Mouse (Mus musculus) intestine, embryonic 15.5 days (tissue): ENCODE measurements around the gene Gsdme. TPM values are rescaled to one million over a fixed set of nuclear protein-coding genes. Genes with fewer than 3 reads are reported as not detected.

Experiments
- ATAC-seq: fragments of 200-750 bp; cut with Nextera tagmentation; 2 replicates; pipeline ENCODE4 v1.8.0; 2017; ENCODE audit warnings: moderate TSS enrichment, moderate library complexity
- H3K27ac ChIP-seq: fragments of 300-500 bp; sonication (generic); 2 replicates; pipeline ENCODE4 v1.5.1; 2015; ENCODE audit warnings: mild to moderate bottlenecking, inconsistent platforms
- H3K27me3 ChIP-seq: fragments of 300-500 bp; sonication (generic); replicated peaks from 2 replicates; pipeline ENCODE4 v1.6.1; 2015; ENCODE audit warnings: inconsistent platforms
- H3K36me3 ChIP-seq: fragments of 300-500 bp; sonication (generic); 2 replicates; pipeline ENCODE4 v1.6.1; 2015; ENCODE audit warnings: inconsistent platforms
- H3K4me1 ChIP-seq: fragments of 300-500 bp; sonication (generic); replicated peaks from 2 replicates; pipeline ENCODE4 v1.6.1; 2015; ENCODE audit warnings: inconsistent platforms
- H3K4me2 ChIP-seq: fragments of 300-500 bp; sonication (generic); replicated peaks from 2 replicates; pipeline ENCODE4 v1.6.1; 2015; ENCODE audit warnings: mild to moderate bottlenecking, inconsistent platforms
- H3K4me3 ChIP-seq: fragments of 300-500 bp; sonication (generic); replicated peaks from 2 replicates; pipeline ENCODE4 v1.5.1; 2015; ENCODE audit warnings: inconsistent platforms
- H3K9ac ChIP-seq: fragments of 300-500 bp; sonication (generic); 2 replicates; pipeline ENCODE4 v1.6.1; 2015; ENCODE audit warnings: inconsistent platforms
- H3K9me3 ChIP-seq: fragments of 300-500 bp; sonication (generic); 2 replicates; pipeline ENCODE4 v1.6.1; 2016; ENCODE audit warnings: inconsistent platforms
- WGBS: fragments of 180-500 bp; shearing (Covaris S2); methylation state at CpG from one replicate; pipeline ENCODE4 v1.1.7; 2015; 5-methylcytosine and 5-hydroxymethylcytosine counted together
- polyA plus RNA-seq: library from polyadenylated mRNA; unstranded; fragments of >200 nt; fragmentation: Nextera tagmentation; extraction: Ambion mirVana; gene quantifications from 2 replicates; pipeline ENCODE4 v1.2.1, GENCODE M21; 2015

Gene Gsdme
- 29.1 and 31.1 TPM in 2 replicates for polyA plus RNA-seq

DNA sequence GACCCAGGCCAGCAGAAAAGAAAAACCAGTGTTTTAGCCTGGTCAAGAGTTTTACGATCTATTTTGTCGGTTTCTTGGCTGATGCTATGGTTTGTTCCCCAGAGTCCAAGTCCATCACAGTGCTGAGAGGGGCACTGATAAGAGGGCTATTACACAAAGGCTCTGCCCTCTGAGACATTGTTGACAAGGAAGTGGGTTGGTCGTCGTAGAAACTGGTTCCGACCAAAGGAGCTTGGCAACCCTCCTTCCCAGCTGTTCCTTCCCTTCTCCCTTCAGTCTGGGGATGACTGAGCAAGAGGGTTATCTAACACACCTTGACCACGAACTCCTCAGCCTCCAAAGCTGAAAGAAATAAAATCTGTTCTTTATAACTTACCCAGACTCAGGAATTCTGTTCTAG, at the start of gene Gsdme:
TSS of gene Gsdme (minus strand) at position 193 of the 400 bp plus-strand sequence.
- Histone ChIP-seq H3K4me1 (peaks cover 15% of the 10 kb centered on the region), H3K27ac (no peak within 1 kb of the TSS), H3K9ac (no peak within 1 kb of the TSS), H3K4me3 (no peak within 1 kb of the TSS), H3K27me3 (no peaks in the 10 kb centered on the region), H3K9me3 (no peaks in the 10 kb centered on the region), H3K4me2 (0 out of 2 replicates have a peak within 1 kb of the TSS, but pooled peaks have one; percentile 1), H3K36me3 (no peaks in the 10 kb centered on the region)
- WGBS, result 66% methylated on average over 6 of the region's 6 CpGs
- peak; percentile 61 for ATAC-seq

DNA sequence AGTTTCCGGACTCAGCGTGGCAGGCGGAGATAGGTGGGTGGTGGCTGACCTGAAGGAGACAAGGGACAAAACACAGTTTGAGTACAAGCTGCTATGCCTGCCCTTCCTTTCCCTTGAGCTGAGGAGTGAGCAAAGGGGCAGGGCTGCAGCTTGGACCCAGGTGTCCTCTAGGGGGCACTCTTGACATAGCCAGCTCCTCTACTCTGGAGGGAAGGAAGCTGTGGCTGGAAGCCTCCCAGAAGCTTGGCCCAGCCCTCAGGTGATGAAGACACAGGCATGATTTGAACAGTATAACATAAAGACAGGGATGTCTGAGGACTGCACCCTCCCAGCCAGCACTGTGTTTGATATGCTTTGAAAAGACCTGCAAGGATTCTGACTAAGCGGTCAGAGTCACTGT, 49.0 kb upstream of the Gsdme start:
- Histone ChIP-seq H3K4me2 (no peak overlapping the region), H3K4me1 (no peaks in the 10 kb centered on the region), H3K27ac (no peak overlapping the region), H3K4me3 (no peak overlapping the region), H3K9me3 (no peaks in the 10 kb centered on the region), H3K9ac (no peak overlapping the region), H3K36me3 (no peaks in the 10 kb centered on the region), H3K27me3 (no peaks in the 10 kb centered on the region)
- peak; percentile 74 for ATAC-seq
- 50% methylated on average over 4 of the region's 4 CpGs for WGBS

DNA sequence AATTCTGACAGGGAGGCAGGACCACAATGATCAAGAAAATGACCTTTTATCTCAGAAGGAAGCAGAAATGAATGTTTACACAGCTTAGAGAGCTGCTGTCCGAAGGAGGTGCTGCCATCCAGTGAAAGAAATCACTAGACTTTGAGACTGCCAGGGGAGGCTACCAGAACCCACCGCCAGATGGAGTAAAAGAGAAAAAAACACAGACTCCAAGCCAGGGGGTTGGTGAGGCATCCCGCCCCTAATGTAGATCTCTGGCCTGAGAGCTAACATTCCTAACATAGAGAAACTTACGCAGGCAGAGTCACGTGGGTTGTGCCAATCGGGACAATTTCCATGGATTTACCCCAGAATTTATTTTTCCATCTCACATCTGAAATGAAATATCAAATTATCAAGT, 45.4 kb upstream of the Gsdme start:
- peak; percentile 57; the same call in 1 of the 2 replicates for ATAC-seq
- Histone ChIP-seq H3K27ac (no peak overlapping the region), H3K4me1 (no peaks in the 10 kb centered on the region), H3K4me3 (no peak overlapping the region), H3K9ac (no peak overlapping the region), H3K27me3 (no peaks in the 10 kb centered on the region), H3K36me3 (no peaks in the 10 kb centered on the region), H3K4me2 (no peak overlapping the region), H3K9me3 (no peaks in the 10 kb centered on the region)
- 24% methylated on average over 6 of the region's 6 CpGs for WGBS

DNA sequence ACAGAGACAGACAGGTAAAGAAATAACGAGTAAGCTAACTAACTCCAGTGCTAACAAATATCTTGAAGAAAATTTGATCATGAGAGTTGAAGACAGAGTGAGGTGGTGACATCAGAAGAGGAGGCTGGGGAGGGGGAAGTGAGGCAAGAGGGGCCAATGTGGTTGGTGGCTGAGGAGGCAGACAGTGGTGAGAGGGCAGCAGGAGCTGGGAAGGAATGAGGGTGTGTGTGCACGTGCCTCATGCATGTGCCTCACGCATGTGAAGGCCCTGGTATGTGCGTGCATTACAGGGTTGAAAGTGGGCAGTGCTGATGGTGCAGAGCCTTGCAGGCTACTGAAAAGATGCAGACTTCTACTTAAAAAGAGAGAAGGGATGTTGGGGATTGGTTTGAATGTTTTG, 43.0 kb upstream of the Gsdme start:
- Histone ChIP-seq H3K4me3 (no peak overlapping the region), H3K36me3 (no peaks in the 10 kb centered on the region), H3K27ac (no peak overlapping the region), H3K4me2 (no peak overlapping the region), H3K9me3 (no peaks in the 10 kb centered on the region), H3K9ac (no peak overlapping the region), H3K4me1 (no peaks in the 10 kb centered on the region), H3K27me3 (no peaks in the 10 kb centered on the region)
- WGBS, result 78% methylated on average over 4 of the region's 4 CpGs
- ATAC-seq, result no peak

DNA sequence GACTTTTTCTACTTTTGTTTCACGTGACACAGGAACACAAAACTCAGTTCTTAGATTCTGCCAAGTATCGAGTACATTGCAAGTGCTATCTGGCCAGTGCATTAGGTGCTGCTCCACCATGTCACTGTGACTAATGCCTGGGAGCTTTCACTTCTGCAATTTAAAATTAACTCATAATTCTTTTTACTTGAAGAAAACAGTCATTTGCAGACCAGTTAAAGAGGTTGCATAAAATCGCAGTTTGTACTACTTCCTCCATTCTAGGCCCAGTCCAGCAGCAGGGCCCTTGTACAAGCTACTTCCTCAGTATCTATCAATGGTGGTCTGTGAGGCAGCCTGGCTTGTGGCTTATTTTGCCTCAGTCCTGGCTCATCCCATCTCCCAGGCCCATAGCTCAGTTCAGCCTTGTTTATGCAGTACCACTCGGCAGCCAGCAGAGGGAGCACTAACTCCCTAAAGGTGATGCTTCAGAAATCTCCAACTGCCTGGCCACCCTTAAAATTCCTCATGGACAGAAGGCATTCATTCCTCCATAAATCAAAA, 41.4 kb upstream of the Gsdme start:
- H3K27me3 ChIP-seq, result no peaks in the 10 kb centered on the region
- no peaks in the 10 kb centered on the region for H3K4me1 ChIP-seq
- WGBS, result 60% methylated on average over 4 of the region's 4 CpGs
- H3K4me3 ChIP-seq, result no peak overlapping the region
- no peaks in the 10 kb centered on the region for H3K36me3 ChIP-seq
- H3K27ac ChIP-seq, result no peak overlapping the region
- no peaks in the 10 kb centered on the region for H3K9me3 ChIP-seq
- H3K9ac ChIP-seq, result no peak overlapping the region
- ATAC-seq, result peak; percentile 28; the same call in 1 of the 2 replicates
- no peak overlapping the region for H3K4me2 ChIP-seq

DNA sequence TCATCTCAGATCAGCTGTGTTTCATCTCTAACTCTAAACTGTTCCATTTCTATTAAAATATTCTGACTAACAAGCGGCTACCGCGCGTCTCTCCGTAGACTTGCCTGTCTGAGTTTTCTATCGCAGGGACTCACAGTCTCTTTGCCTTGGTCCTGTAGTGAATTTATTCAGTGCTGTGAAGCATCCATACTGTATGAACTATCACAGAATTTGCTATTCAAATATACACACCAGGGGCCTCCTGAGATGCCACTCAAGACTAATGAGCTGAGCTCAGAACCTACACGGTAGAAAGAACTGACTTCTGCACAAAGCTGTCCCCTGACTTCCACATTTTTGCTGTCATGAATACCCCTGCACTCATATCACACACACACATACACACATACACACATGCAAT, 37.5 kb upstream of the Gsdme start:
- Histone ChIP-seq H3K9me3 (no peaks in the 10 kb centered on the region), H3K36me3 (no peaks in the 10 kb centered on the region), H3K9ac (no peak overlapping the region), H3K4me1 (no peaks in the 10 kb centered on the region), H3K27me3 (no peaks in the 10 kb centered on the region), H3K27ac (no peak overlapping the region), H3K4me3 (no peak overlapping the region), H3K4me2 (no peak overlapping the region)
- ATAC-seq, result no peak
- WGBS, result 92% methylated on average over 7 of the region's 7 CpGs

DNA sequence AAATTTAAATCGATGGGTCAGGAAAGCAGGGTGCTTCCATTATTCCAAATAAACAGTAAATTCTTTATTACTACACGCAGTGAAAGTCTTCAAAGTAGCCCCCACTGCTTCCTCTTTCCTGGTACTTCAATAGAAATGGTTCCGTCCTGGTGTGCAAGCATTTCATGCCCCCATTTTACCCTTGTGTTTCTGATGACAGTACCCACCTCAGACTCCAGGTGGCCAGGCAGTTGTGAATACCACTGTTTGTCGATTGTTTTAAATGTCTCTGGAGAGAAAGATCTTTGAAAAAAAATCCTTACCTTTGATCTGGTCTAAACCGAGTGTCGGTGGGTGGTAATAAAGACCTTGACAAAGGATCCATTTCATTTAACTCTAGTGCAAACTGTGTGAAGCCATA, 37.0 kb upstream of the Gsdme start:
- H3K9ac ChIP-seq, result no peak overlapping the region
- WGBS, result 72% methylated on average over 6 of the region's 6 CpGs
- H3K4me3 ChIP-seq, result no peak overlapping the region
- H3K4me1 ChIP-seq, result no peaks in the 10 kb centered on the region
- no peaks in the 10 kb centered on the region for H3K36me3 ChIP-seq
- H3K4me2 ChIP-seq, result no peak overlapping the region
- ATAC-seq, result no peak
- H3K9me3 ChIP-seq, result no peaks in the 10 kb centered on the region
- no peak overlapping the region for H3K27ac ChIP-seq
- H3K27me3 ChIP-seq, result no peaks in the 10 kb centered on the region

DNA sequence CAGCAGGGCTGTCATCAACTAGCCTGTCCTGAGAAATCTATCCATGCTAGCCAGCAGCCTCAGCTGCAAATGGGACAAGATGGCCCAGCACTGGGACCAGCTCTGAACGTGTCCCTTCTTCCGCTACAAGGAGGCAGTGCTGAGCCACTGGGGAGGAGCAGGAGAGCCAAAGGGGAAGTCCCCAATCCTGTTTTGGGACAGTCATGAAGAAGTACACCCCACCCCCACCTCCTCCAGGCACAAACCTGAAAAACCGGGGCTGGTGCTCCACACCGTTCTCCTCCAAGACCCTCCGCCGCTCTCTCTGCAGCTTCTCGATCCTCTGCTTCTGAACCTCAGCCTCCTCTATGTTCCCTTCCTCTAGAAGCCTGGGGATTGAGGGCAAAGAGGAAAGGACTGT, 35.4 kb upstream of the Gsdme start:
- ATAC-seq, result no peak
- Histone ChIP-seq H3K4me1 (no peaks in the 10 kb centered on the region), H3K4me3 (no peak overlapping the region), H3K27ac (no peak overlapping the region), H3K27me3 (no peaks in the 10 kb centered on the region), H3K9ac (no peak overlapping the region), H3K9me3 (no peaks in the 10 kb centered on the region), H3K4me2 (no peak overlapping the region), H3K36me3 (no peaks in the 10 kb centered on the region)
- 80% methylated on average over 7 of the region's 7 CpGs for WGBS

DNA sequence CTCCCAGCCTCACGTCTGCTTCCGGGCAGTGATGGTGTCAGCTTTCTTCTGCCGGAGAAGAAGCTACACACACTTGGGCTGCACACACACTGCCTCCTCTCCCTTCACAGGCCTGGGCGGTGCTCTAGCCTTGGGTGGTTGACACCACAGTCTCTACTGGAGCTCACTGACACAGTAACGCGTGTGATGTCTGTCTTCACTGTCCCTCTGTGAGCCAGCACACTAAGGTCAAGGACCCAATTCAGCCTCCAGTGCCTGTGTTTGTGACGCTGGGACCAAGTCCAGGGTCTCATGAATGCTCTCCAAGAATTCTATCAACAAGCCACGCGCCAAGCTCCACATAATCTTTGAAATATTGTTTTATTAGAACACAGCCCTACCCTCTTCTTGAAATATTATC, 34.0 kb upstream of the Gsdme start:
- no peaks in the 10 kb centered on the region for H3K36me3 ChIP-seq
- H3K9me3 ChIP-seq, result no peaks in the 10 kb centered on the region
- 93% methylated on average over 9 of the region's 9 CpGs for WGBS
- H3K27ac ChIP-seq, result no peak overlapping the region
- no peak for ATAC-seq
- no peak overlapping the region for H3K4me2 ChIP-seq
- H3K4me1 ChIP-seq, result no peaks in the 10 kb centered on the region
- H3K27me3 ChIP-seq, result no peaks in the 10 kb centered on the region
- H3K4me3 ChIP-seq, result no peak overlapping the region
- H3K9ac ChIP-seq, result no peak overlapping the region

DNA sequence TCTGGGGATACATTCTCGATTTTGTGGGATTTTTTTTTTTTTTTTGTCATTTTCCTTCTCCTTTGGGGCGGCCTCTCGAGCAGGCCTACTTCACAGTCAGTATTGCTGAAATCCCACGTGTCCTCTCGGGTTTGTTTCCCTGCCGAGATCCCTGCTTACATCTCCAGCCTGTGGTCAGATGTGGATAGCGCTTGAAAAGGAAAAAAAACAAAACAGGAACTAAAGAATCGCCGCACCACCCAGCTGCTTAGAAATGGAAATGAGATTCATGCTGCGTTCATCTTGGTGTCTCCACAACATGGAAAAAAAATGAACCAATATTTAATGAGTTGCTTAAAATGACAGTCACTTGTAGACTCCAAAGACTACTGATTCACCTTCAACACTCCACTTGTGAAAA, 31.5 kb upstream of the Gsdme start:
- H3K27me3 ChIP-seq, result no peaks in the 10 kb centered on the region
- ATAC-seq, result no peak
- no peak overlapping the region for H3K27ac ChIP-seq
- no peaks in the 10 kb centered on the region for H3K4me1 ChIP-seq
- no peak overlapping the region for H3K4me3 ChIP-seq
- WGBS, result 88% methylated on average over 10 of the region's 10 CpGs
- no peaks in the 10 kb centered on the region for H3K36me3 ChIP-seq
- no peaks in the 10 kb centered on the region for H3K9me3 ChIP-seq
- no peak overlapping the region for H3K9ac ChIP-seq
- no peak overlapping the region for H3K4me2 ChIP-seq

DNA sequence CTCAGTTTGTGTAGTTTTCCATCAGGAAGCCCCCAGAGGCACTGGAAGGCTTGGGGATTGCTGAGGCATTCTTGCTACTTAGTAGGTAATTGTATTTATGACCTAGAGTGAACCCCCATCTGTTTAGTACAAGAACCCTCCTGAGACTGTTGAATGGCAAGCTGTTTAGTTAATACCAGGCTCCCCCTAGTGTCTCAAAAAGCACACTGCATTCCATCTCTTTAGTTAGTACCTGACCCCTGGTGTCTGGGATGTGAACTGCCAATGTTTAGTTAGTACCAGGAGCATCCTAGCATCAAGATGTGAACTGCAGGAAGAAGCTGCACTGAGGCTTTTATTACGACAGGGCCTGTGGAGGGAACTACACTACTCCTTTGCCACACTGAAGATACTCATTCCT, 30.5 kb upstream of the Gsdme start:
- H3K36me3 ChIP-seq, result no peaks in the 10 kb centered on the region
- H3K4me3 ChIP-seq, result no peak overlapping the region
- no peaks in the 10 kb centered on the region for H3K9me3 ChIP-seq
- no peaks in the 10 kb centered on the region for H3K4me1 ChIP-seq
- no peak overlapping the region for H3K27ac ChIP-seq
- no peak overlapping the region for H3K9ac ChIP-seq
- peak; percentile 62; the same call in 1 of the 2 replicates for ATAC-seq
- H3K4me2 ChIP-seq, result no peak overlapping the region
- H3K27me3 ChIP-seq, result no peaks in the 10 kb centered on the region
- 34% methylated on average over 1 of the region's 1 CpGs for WGBS

DNA sequence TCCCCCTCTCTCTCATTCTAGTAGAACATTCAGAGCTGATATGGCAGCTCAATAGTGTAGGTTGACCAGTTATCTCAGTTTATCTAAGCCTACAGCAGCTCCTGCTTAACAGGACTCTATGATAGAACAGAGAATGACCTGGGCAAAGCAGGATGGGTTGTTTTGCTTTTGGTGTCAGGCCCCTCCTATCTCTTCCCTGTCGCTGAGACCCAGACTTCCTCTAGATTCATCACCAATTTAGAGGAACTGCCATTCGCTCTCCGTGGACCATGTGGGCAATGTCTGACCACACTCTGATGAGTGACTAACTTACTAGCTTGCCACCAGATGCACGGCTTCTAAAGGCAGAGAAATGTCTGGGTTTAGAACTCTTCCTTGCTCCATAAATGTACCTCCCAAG, 28.0 kb upstream of the Gsdme start:
- Histone ChIP-seq H3K4me3 (no peak overlapping the region), H3K36me3 (no peaks in the 10 kb centered on the region), H3K9ac (no peak overlapping the region), H3K27ac (no peak overlapping the region), H3K4me2 (no peak overlapping the region), H3K4me1 (no peaks in the 10 kb centered on the region), H3K27me3 (no peaks in the 10 kb centered on the region), H3K9me3 (no peaks in the 10 kb centered on the region)
- WGBS, result 74% methylated on average over 4 of the region's 4 CpGs
- no peak for ATAC-seq

DNA sequence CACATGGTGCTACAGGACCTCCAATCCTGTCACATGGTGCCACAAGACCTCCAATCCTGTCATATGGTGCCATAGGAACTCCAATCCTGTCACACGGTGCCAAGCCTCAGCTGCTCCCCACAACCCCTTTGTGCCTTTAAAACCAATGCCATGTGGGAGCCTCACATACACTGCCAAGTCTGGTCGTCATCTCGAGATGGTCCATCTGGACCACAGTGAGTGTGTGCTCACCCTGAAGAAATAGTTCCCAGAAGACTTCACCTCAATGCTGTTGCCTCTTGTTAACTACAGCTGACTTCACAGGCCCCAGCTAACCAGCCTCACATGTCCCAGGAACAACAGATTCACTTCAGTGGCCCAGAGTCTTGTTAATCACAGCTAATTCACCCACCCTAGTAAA, 23.2 kb upstream of the Gsdme start:
- H3K27ac ChIP-seq, result no peak overlapping the region
- no peak overlapping the region for H3K9ac ChIP-seq
- H3K27me3 ChIP-seq, result no peaks in the 10 kb centered on the region
- no peaks in the 10 kb centered on the region for H3K36me3 ChIP-seq
- ATAC-seq, result no peak
- H3K9me3 ChIP-seq, result no peaks in the 10 kb centered on the region
- no peak overlapping the region for H3K4me3 ChIP-seq
- H3K4me1 ChIP-seq, result no peaks in the 10 kb centered on the region
- WGBS, result 92% methylated on average over 3 of the region's 3 CpGs
- no peak overlapping the region for H3K4me2 ChIP-seq
